Mouse (Mus musculus) heart, embryonic 11.5 days (tissue): ENCODE data around the gene Cacna2d1. TPM values are rescaled to one million over a fixed set of nuclear protein-coding genes. Genes with fewer than 3 reads are reported as not detected.

Experiments used
- ATAC-seq: fragments of 200-750 bp; cut with Nextera tagmentation; replicated peaks from 2 replicates; pipeline ENCODE4 v1.8.0; 2017; ENCODE audit warnings: moderate library complexity; ENCODE audit not compliant: insufficient number of reproducible peaks, low FRiP score, low TSS enrichment
- H3K27ac ChIP-seq: fragments of 300-500 bp; sonication (generic); 2 replicates; pipeline ENCODE4 v1.5.1; 2014; ENCODE audit warnings: mild to moderate bottlenecking, low read depth, low read length
- H3K27me3 ChIP-seq: fragments of 300-500 bp; sonication (generic); 2 replicates; pipeline ENCODE4 v1.6.1; 2014; ENCODE audit warnings: mild to moderate bottlenecking, low read length, mixed read lengths; ENCODE audit not compliant: control insufficient read depth, insufficient read depth
- H3K36me3 ChIP-seq: fragments of 300-500 bp; sonication (generic); 2 replicates; pipeline ENCODE4 v1.6.1; 2014; ENCODE audit warnings: mild to moderate bottlenecking, low read length, moderate library complexity, mixed read lengths; ENCODE audit not compliant: control insufficient read depth, insufficient read depth
- H3K4me1 ChIP-seq: fragments of 300-500 bp; sonication (generic); 2 replicates; pipeline ENCODE4 v1.6.1; 2014; ENCODE audit warnings: low read length; ENCODE audit not compliant: control insufficient read depth, insufficient read depth
- H3K4me2 ChIP-seq: fragments of 300-500 bp; sonication (generic); 2 replicates; pipeline ENCODE4 v1.6.1; 2014; ENCODE audit warnings: mild to moderate bottlenecking, moderate library complexity
- H3K4me3 ChIP-seq: fragments of 300-500 bp; sonication (generic); 2 replicates; pipeline ENCODE4 v1.5.1; 2014; ENCODE audit warnings: low read depth, low read length
- H3K9ac ChIP-seq: fragments of 300-500 bp; sonication (generic); 2 replicates; pipeline ENCODE4 v1.6.1; 2014; ENCODE audit warnings: mild to moderate bottlenecking, low read depth, low read length, moderate library complexity
- H3K9me3 ChIP-seq: fragments of 300-500 bp; sonication (generic); replicated peaks from 2 replicates; pipeline ENCODE4 v1.6.1; 2016; ENCODE audit warnings: low read length; ENCODE audit not compliant: control insufficient read depth
- WGBS: fragments of 180-500 bp; shearing (Covaris S2); extraction: QIAGEN DNeasy Blood & Tissue Kit; methylation state at CpG from one replicate; pipeline ENCODE4 v1.1.7; 2014; ENCODE audit not compliant: insufficient replicate concordance; 5-methylcytosine and 5-hydroxymethylcytosine counted together
- polyA plus RNA-seq: library from polyadenylated mRNA; unstranded; fragments of >200 nt; fragmentation: Nextera tagmentation; extraction: Ambion mirVana; gene quantifications from 2 replicates; pipeline ENCODE4 v1.2.1, GENCODE M21; 2014

Cacna2d1 gene
- polyA plus RNA-seq, 1 experiment from 2014 or later = 17.9 TPM

GRCm38 (mm10) chr5:16134286-16135094 lies 200.0 kb downstream of the Cacna2d1 start:
- H3K4me2 ChIP-seq = no peak overlapping the region
- H3K4me1 ChIP-seq = no peaks in the 10 kb centered on the region
- no peak overlapping the region for H3K27ac ChIP-seq
- WGBS = 83% methylated on average over 6 of the region's 6 CpGs
- no peaks in the 10 kb centered on the region for H3K36me3 ChIP-seq
- H3K27me3 ChIP-seq = no peaks in the 10 kb centered on the region
- H3K9ac ChIP-seq = no peak overlapping the region
- no peak overlapping the region for H3K4me3 ChIP-seq
- no peak for ATAC-seq
- H3K9me3 ChIP-seq = no peaks in the 10 kb centered on the region

- 85% methylated on average over 3 of the region's 3 CpGs for WGBS
- no peaks in the 10 kb centered on the region for H3K36me3 ChIP-seq
- H3K27ac ChIP-seq = no peak overlapping the region
- no peak overlapping the region for H3K4me3 ChIP-seq
- ATAC-seq = no peak
- H3K4me2 ChIP-seq = no peak overlapping the region
- no peaks in the 10 kb centered on the region for H3K4me1 ChIP-seq
- H3K9ac ChIP-seq = no peak overlapping the region
- no peaks in the 10 kb centered on the region for H3K9me3 ChIP-seq
- H3K27me3 ChIP-seq = no peaks in the 10 kb centered on the region
These were observed 201.5 kb downstream of the Cacna2d1 start for GRCm38 (mm10) chr5:16135986-16136385.

DNA sequence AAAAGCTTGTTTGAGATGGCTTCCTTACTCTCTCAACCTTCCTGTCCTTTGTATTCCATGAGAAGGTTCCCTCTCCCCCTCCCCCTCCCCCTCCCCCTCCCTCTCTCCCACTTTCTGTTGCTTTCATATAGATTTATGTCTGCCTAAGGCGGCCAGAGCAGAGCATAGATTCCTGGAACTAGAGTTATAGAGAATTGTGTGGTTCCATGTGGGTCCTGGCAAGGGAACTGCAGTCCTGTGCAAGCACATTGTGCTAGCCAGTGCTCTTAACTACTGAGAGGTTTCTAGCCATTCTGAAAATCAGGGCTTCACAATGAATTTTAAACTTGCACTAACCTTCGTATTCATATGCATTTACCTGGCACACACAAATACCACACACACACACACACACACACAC lies 202.3 kb downstream of the Cacna2d1 start:
- Histone ChIP-seq H3K4me1 (no peaks in the 10 kb centered on the region), H3K27me3 (no peaks in the 10 kb centered on the region), H3K27ac (no peak overlapping the region), H3K36me3 (no peaks in the 10 kb centered on the region), H3K9me3 (no peaks in the 10 kb centered on the region), H3K4me2 (no peak overlapping the region), H3K9ac (no peak overlapping the region), H3K4me3 (no peak overlapping the region)
- ATAC-seq = no peak
- 62% methylated on average over 2 of the region's 2 CpGs for WGBS

DNA sequence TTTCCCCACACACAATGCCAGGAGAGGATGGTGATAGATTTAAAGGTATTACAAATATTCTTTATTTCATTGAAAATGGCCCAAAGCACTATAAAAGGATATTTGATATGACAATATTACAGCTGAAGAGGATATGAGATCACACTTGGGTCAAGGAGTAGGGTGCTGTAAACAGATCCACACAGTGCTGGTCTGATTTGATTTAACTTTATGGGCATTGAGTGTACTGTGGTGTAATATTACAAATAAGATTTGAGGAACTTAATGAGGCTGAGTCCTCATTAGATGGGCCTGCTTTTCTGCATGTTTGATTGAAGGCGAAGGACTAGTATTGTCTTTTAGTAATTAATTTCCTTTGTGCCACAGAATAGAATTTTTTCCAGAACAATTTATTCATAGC lies 212.1 kb downstream of the Cacna2d1 start:
- no peak for ATAC-seq
- no peak overlapping the region for H3K9ac ChIP-seq

GRCm38 (mm10) chr5:16155375-16156284 lies 221.1 kb downstream of the Cacna2d1 start:
- Histone ChIP-seq H3K4me2 (no peak overlapping the region), H3K4me3 (no peak overlapping the region), H3K9me3 (no peaks in the 10 kb centered on the region), H3K36me3 (no peaks in the 10 kb centered on the region), H3K9ac (no peak overlapping the region), H3K4me1 (peaks cover 4% of the 10 kb centered on the region; the same call in 1 of the 2 replicates), H3K27me3 (no peaks in the 10 kb centered on the region), H3K27ac (no peak overlapping the region)
- 57% methylated on average over 6 of the region's 6 CpGs for WGBS
- no peak for ATAC-seq

More for the DNA sequence above, 212.1 kb downstream of the Cacna2d1 start:
- H3K4me3 ChIP-seq = no peak overlapping the region
- H3K27me3 ChIP-seq = no peaks in the 10 kb centered on the region
- H3K4me1 ChIP-seq = no peaks in the 10 kb centered on the region
- WGBS = 91% methylated on average over 1 of the region's 1 CpGs
- H3K27ac ChIP-seq = no peak overlapping the region
- H3K4me2 ChIP-seq = no peak overlapping the region
- H3K36me3 ChIP-seq = no peaks in the 10 kb centered on the region
- no peaks in the 10 kb centered on the region for H3K9me3 ChIP-seq

DNA sequence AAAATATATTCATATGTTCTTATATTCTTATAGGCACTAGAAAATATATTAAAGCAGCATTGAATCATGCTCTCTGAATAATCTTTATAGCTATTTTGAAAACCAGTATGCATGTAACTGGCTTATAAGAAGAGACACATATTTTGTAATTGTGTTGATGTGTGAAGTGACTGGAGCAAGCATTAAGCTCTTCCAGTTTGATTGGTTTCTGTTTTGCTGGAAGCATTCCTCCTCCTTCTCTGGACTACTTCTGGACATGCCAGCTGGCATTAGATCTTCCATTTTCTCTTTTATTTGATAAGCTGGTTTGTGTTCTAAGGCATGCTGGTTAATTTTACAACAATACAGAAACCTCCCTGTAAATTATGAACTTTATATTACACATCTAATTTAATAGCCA lies 228.8 kb downstream of the Cacna2d1 start:
- H3K27ac ChIP-seq = no peak overlapping the region
- H3K4me1 ChIP-seq = no peaks in the 10 kb centered on the region
- no peak overlapping the region for H3K9ac ChIP-seq
- no peak overlapping the region for H3K4me2 ChIP-seq
- ATAC-seq = no peak
- no peaks in the 10 kb centered on the region for H3K27me3 ChIP-seq
- H3K36me3 ChIP-seq = no peaks in the 10 kb centered on the region
- no peaks in the 10 kb centered on the region for H3K9me3 ChIP-seq
- H3K4me3 ChIP-seq = no peak overlapping the region

- WGBS = 81% methylated on average over 12 of the region's 12 CpGs
- no peaks in the 10 kb centered on the region for H3K27me3 ChIP-seq
- no peaks in the 10 kb centered on the region for H3K36me3 ChIP-seq
- H3K27ac ChIP-seq = no peak overlapping the region
- H3K4me3 ChIP-seq = no peak overlapping the region
- no peak overlapping the region for H3K9ac ChIP-seq
- no peak for ATAC-seq
- no peak overlapping the region for H3K4me2 ChIP-seq
- H3K4me1 ChIP-seq = no peaks in the 10 kb centered on the region
- no peaks in the 10 kb centered on the region for H3K9me3 ChIP-seq
These were observed 231.8 kb downstream of the Cacna2d1 start for GRCm38 (mm10) chr5:16166117-16166867.

- Histone ChIP-seq H3K4me2 (no peak overlapping the region), H3K36me3 (no peaks in the 10 kb centered on the region), H3K9ac (no peak overlapping the region), H3K4me3 (no peak overlapping the region), H3K27ac (no peak overlapping the region), H3K9me3 (no peaks in the 10 kb centered on the region), H3K27me3 (no peaks in the 10 kb centered on the region), H3K4me1 (no peaks in the 10 kb centered on the region)
- ATAC-seq = no peak
- 90% methylated on average over 1 of the region's 1 CpGs for WGBS
These were observed 232.4 kb downstream of the Cacna2d1 start for GRCm38 (mm10) chr5:16166868-16167267.
